Mouse (Mus musculus) subcutaneous adipose tissue, adult 2 months (tissue): Measurements from ENCODE around the gene Atp10b. TPM values are rescaled to one million over a fixed set of nuclear protein-coding genes. Genes with fewer than 3 reads are reported as not detected.

Experiments
- polyA plus RNA-seq: library from polyadenylated mRNA; depleted of rRNA; stranded (reverse); fragments of >200 nt; gene quantifications from 2 replicates; pipeline ENCODE4 v1.2.3, GENCODE M21; 2012; ENCODE audit warnings: low replicate concordance; rRNA removed

The Atp10b gene
- 4.8 TPM in 1 of 2 replicates, not detected in the other for polyA plus RNA-seq

DNA sequence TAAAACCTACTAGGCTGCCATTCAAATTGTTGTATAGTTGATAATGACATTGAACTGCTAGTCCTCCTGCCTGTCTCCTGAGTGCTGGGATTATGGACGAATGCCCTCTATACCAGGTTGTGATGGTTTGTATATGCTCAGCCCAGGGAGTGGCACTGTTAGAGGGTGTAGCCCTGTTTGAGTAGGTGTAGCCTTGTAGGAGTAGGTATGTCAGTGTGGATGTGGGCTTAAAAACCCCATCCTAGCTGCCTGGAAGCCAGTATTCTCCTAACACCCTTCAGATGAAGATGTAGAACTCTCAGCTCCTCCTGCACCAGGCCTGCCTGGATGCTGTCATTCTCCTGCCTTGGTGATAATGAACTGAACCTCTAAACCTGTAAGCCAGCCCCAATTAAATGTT, at the start of gene Atp10b:
Atp10b (plus strand) TSS at position 301 of the 400 bp plus-strand sequence.

Other genes starting within 250 kb of the Atp10b start
- gene Gm9972, start 114.1 kb upstream of the Atp10b start, polyA plus RNA-seq: not detected in 2 replicates